Mouse (Mus musculus) liver, adult 2 months (tissue): ENCODE results near the gene Zfp54.
"Not testable (repeated sequence)": the region's sequence is repeated elsewhere in the genome, so short reads cannot be mapped to it uniquely, and the experiment has no call there.

Experiments
- CTCF ChIP-seq: fragments of 200-500 bp; IDR thresholded peaks from 2 replicates; pipeline ENCODE4 v1.5.1; 2011; ENCODE audit warnings: low read depth, low read length, control low read depth
- POLR2A ChIP-seq: fragments of 200-500 bp; IDR thresholded peaks from 2 replicates; pipeline ENCODE4 v1.6.1; 2011; ENCODE audit warnings: low read length, control low read depth; ENCODE audit not compliant: insufficient read depth; ENCODE audit errors: extremely low read depth

DNA sequence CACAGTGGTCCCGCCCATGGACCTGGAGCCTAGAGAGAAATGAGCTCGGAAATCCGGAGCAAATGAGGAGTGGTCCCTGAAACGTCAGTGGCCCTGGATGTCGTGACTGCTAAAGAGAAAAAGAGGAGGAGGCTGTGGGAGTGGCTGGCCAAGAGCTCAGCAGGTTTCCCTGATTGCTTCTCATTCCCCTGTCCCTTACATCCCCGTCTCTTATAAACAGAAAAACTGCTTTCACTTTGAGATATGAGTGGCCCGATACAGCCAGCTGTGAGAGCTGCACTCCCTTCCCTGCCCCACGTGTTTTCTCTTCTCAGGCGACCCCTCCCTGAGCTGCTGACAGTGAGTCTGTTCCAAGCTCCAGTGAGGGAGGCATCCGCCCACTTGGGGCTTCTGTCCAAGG, 51.7 kb downstream of the Zfp54 start:
- TF ChIP-seq POLR2A, CTCF: not testable (repeated sequence)
